Mouse (Mus musculus): ENCODE results near the gene B4galnt2.
"Not testable (repeated sequence)": the region's sequence is repeated elsewhere in the genome, so short reads cannot be mapped to it uniquely, and the experiment has no call there.

DNA sequence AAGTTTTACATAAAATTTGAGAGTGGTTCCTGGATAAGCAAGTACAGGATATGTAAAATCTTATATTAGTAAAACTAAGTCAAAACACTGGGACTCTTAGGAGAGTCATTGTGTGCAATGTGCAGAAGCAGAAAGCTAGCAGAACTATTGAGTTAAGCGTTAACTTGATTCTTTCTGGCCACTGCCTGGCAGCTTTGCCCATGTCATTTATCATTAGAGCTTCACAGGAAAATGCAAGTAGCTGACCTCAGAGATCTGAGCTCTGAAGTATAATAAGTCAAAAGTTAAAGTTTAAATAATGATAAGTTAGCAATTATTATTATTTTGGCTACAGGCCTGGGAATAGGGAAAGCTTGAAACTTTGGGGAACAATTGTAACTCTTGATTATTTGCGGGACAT lies 34.8 kb downstream of the B4galnt2 start:
- not testable (repeated sequence) for TF ChIP-seq E2F4 (IDR thresholded peaks at IDR 0.05; ENCODE audit: insufficient replicate concordance, low read depth, low read length); POLR2A (IDR thresholded peaks at IDR 0.05; ENCODE audit: low read depth, low read length)

Data from CH12.LX (cell line).